Mouse (Mus musculus): ENCODE measurements around the gene Pcsk1. TPM values are rescaled to one million over a fixed set of nuclear protein-coding genes. Genes with fewer than 3 reads are reported as not detected.

Pcsk1 gene
- polyA plus RNA-seq, 1 experiment from 2014 or later = 0.70 TPM

GRCm38 (mm10) chr13:75114838-75115237 lies 25.2 kb downstream of the Pcsk1 start:
- no peak for DNase-seq (ENCODE audit: low spot score, missing footprints)
- WGBS = 81% methylated on average over 1 of the region's 1 CpGs
- Histone ChIP-seq H3K4me1 (ENCODE audit: control insufficient read depth, insufficient read depth, low read length) (no peaks in the 10 kb centered on the region; the same call in 1 of the 2 replicates), H3K4me3 (ENCODE audit: low read depth, low read length) (no peak overlapping the region), H3K27me3 (ENCODE audit: control insufficient read depth, insufficient read depth, low read length) (no peaks in the 10 kb centered on the region), H3K9ac (ENCODE audit: low read length) (no peak overlapping the region), H3K27ac (ENCODE audit: low read depth, low read length) (no peak overlapping the region), H3K36me3 (ENCODE audit: control insufficient read depth, insufficient read depth, low read length) (no peaks in the 10 kb centered on the region), H3K9me3 (ENCODE audit: control insufficient read depth, low read length) (no peaks in the 10 kb centered on the region), H3K4me2 (no peak overlapping the region)
- no peak for ATAC-seq (ENCODE audit: low FRiP score)

- no peak for ATAC-seq (ENCODE audit: low FRiP score)
- Histone ChIP-seq H3K4me2 (no peak overlapping the region), H3K36me3 (ENCODE audit: control insufficient read depth, insufficient read depth, low read length) (no peaks in the 10 kb centered on the region), H3K9ac (ENCODE audit: low read length) (no peak overlapping the region), H3K27me3 (ENCODE audit: control insufficient read depth, insufficient read depth, low read length) (no peaks in the 10 kb centered on the region), H3K4me3 (ENCODE audit: low read depth, low read length) (no peak overlapping the region), H3K9me3 (ENCODE audit: control insufficient read depth, low read length) (no peaks in the 10 kb centered on the region), H3K4me1 (ENCODE audit: control insufficient read depth, insufficient read depth, low read length) (no peaks in the 10 kb centered on the region), H3K27ac (ENCODE audit: low read depth, low read length) (no peak overlapping the region)
- DNase-seq (ENCODE audit: low spot score, missing footprints) = no peak
Measured at GRCm38 (mm10) chr13:75135833-75136232, 46.2 kb downstream of the Pcsk1 start.

GRCm38 (mm10) chr13:75160661-75161060 lies 71.0 kb downstream of the Pcsk1 start:
- ATAC-seq (ENCODE audit: low FRiP score) = no peak
- H3K27me3 ChIP-seq (ENCODE audit: control insufficient read depth, insufficient read depth, low read length) = no peaks in the 10 kb centered on the region
- H3K4me2 ChIP-seq = no peak overlapping the region
- H3K9ac ChIP-seq (ENCODE audit: low read length) = no peak overlapping the region
- DNase-seq (ENCODE audit: low spot score, missing footprints) = no peak
- H3K36me3 ChIP-seq (ENCODE audit: control insufficient read depth, insufficient read depth, low read length) = no peaks in the 10 kb centered on the region
- no peak overlapping the region for H3K27ac ChIP-seq (ENCODE audit: low read depth, low read length)
- no peaks in the 10 kb centered on the region for H3K4me1 ChIP-seq (ENCODE audit: control insufficient read depth, insufficient read depth, low read length)
- H3K4me3 ChIP-seq (ENCODE audit: low read depth, low read length) = no peak overlapping the region
- no peaks in the 10 kb centered on the region for H3K9me3 ChIP-seq (ENCODE audit: control insufficient read depth, low read length)
- WGBS = 50% methylated on average over 1 of the region's 1 CpGs

GRCm38 (mm10) chr13:75163408-75163807 lies 73.8 kb downstream of the Pcsk1 start:
- Histone ChIP-seq H3K27ac (ENCODE audit: low read depth, low read length) (no peak overlapping the region), H3K4me3 (ENCODE audit: low read depth, low read length) (no peak overlapping the region), H3K36me3 (ENCODE audit: control insufficient read depth, insufficient read depth, low read length) (no peaks in the 10 kb centered on the region), H3K9me3 (ENCODE audit: control insufficient read depth, low read length) (no peaks in the 10 kb centered on the region), H3K4me1 (ENCODE audit: control insufficient read depth, insufficient read depth, low read length) (no peaks in the 10 kb centered on the region), H3K9ac (ENCODE audit: low read length) (no peak overlapping the region), H3K27me3 (ENCODE audit: control insufficient read depth, insufficient read depth, low read length) (no peaks in the 10 kb centered on the region), H3K4me2 (no peak overlapping the region)
- ATAC-seq (ENCODE audit: low FRiP score) = no peak
- WGBS = 68% methylated on average over 1 of the region's 1 CpGs
- no peak for DNase-seq (ENCODE audit: low spot score, missing footprints)

Data from midbrain, embryonic 11.5 days (tissue).